9 mouse cellular contexts compared by ENCODE assay signal in the genomic region with DNA sequence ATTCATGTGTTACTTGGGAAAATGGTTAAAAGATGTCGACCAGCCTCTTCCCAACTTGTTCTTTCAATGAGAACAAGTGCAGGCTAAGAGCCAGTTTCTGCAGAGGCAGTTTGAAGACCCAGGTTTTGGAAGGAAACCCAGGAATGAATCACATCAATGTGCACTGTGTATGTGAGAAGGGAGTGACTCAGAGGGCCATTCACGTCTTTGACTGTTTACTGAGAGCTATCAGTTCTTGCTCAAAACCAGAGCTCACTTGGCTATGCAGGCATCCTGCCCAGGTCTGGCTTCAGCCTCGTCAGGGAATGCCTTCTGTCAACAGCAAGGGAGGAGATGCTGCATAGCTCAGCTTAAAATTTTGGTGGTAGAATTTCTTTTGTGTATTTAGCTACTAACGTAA. TPM values are rescaled to one million over a fixed set of nuclear protein-coding genes. Genes with fewer than 3 reads are reported as not detected.
DNase-seq lines count a peak whose midpoint lies in the region; ATAC-seq lines count a peak whose summit lies in the region.
"Had no signal": no experiment of that assay in that cellular context is flagged by ENCODE, and none has a peak within 500 bp of the region (broad histone marks: within the 10 kb centered on the region; RNA-seq: fewer than 3 reads in every experiment).

No protein-coding gene starts in this region.

- H3K9ac ChIP-seq in heart, embryonic 14.5 days (ENCODE audit: low read length): no peak overlapping the region
- no peak overlapping the region for H3K9ac ChIP-seq in stomach, embryonic 14.5 days (replicated peaks; ENCODE audit: low read depth, low read length)
- no peak overlapping the region for H3K9ac ChIP-seq in kidney, embryonic 15.5 days
- H3K9ac ChIP-seq: midbrain, embryonic 12.5 days had no signal

- H3K27ac ChIP-seq in heart, embryonic 14.5 days (replicated peaks in 1 of 2; ENCODE audit: control insufficient read depth in 1 of 2, insufficient read depth in 1 of 2, low read depth in 2 of 2, low read length in 2 of 2): peak overlapping the region; percentile 79 to 87
- H3K27ac ChIP-seq in stomach, embryonic 14.5 days (ENCODE audit: low read length): no peak overlapping the region; the same call in 1 of the 2 replicates
- H3K27ac ChIP-seq in kidney, embryonic 15.5 days: no peak overlapping the region
- H3K27ac ChIP-seq: midbrain, embryonic 12.5 days had no signal

- H3K4me2 ChIP-seq in heart, embryonic 14.5 days (ENCODE audit: low read length): no peak overlapping the region
- H3K4me2 ChIP-seq in stomach, embryonic 14.5 days (replicated peaks; ENCODE audit: low read depth, low read length): no peak overlapping the region
- H3K4me2 ChIP-seq in kidney, embryonic 15.5 days: no peak overlapping the region
- H3K4me2 ChIP-seq: midbrain, embryonic 12.5 days had no signal

- H3K4me1 ChIP-seq in heart, embryonic 14.5 days (ENCODE audit: control insufficient read depth in 2 of 2, insufficient read depth in 2 of 2, low read length in 2 of 2): peaks cover 19 to 22% of the 10 kb centered on the region in 2 experiments
- peaks cover 7% of the 10 kb centered on the region; the same call in 1 of the 2 replicates for H3K4me1 ChIP-seq in stomach, embryonic 14.5 days (ENCODE audit: control insufficient read depth, insufficient read depth, low read length)
- H3K4me1 ChIP-seq in kidney, embryonic 15.5 days: peaks cover 13% of the 10 kb centered on the region

- intact Hi-C loops in left cerebral cortex, postnatal 36 days (cut with DNase I): no loop called here

- peak; percentile 96 for ATAC-seq in frontal cortex, adult (ENCODE audit: low TSS enrichment)
- peak; percentile 59; the same call in 1 of the 2 replicates for ATAC-seq in heart, embryonic 14.5 days (ENCODE audit: insufficient number of reproducible peaks, insufficient read depth, low FRiP score, low read depth)
- peak; percentile 58; the same call in 1 of the 2 replicates for ATAC-seq in stomach, embryonic 14.5 days (ENCODE audit: insufficient number of reproducible peaks, insufficient read depth, low FRiP score, low read depth)
- no peak for ATAC-seq in kidney, embryonic 15.5 days (replicated peaks; ENCODE audit: low FRiP score)

- H3K4me3 ChIP-seq in heart, embryonic 14.5 days (ENCODE audit: control insufficient read depth in 1 of 2, insufficient read depth in 1 of 2, low read depth in 1 of 2, low read length in 2 of 2): no peak overlapping the region
- no peak overlapping the region for H3K4me3 ChIP-seq in stomach, embryonic 14.5 days (ENCODE audit: low read depth, low read length)
- H3K4me3 ChIP-seq in kidney, embryonic 15.5 days (replicated peaks): no peak overlapping the region
- H3K4me3 ChIP-seq: midbrain, embryonic 12.5 days had no signal

- H3K27me3 ChIP-seq in heart, embryonic 14.5 days (ENCODE audit: control insufficient read depth, insufficient read depth, low read length): no peaks in the 10 kb centered on the region
- no peaks in the 10 kb centered on the region for H3K27me3 ChIP-seq in stomach, embryonic 14.5 days (ENCODE audit: control insufficient read depth, insufficient read depth, low read length)
- no peaks in the 10 kb centered on the region for H3K27me3 ChIP-seq in kidney, embryonic 15.5 days
- H3K27me3 ChIP-seq: midbrain, embryonic 12.5 days had no signal

- WGBS in heart, embryonic 14.5 days: 35% methylated on average over 4 of the region's 4 CpGs
- 41% methylated on average over 4 of the region's 4 CpGs for WGBS in stomach, embryonic 14.5 days
- WGBS in kidney, embryonic 15.5 days: 64% methylated on average over 4 of the region's 4 CpGs

- H3K36me3 ChIP-seq in heart, embryonic 14.5 days (ENCODE audit: control insufficient read depth, insufficient read depth, low read length): peaks cover 7% of the 10 kb centered on the region; the same call in 1 of the 2 replicates
- H3K36me3 ChIP-seq in stomach, embryonic 14.5 days (ENCODE audit: control insufficient read depth, insufficient read depth, low read length): no peaks in the 10 kb centered on the region
- H3K36me3 ChIP-seq in kidney, embryonic 15.5 days: no peaks in the 10 kb centered on the region
- H3K36me3 ChIP-seq: midbrain, embryonic 12.5 days had no signal

- DNase-seq in frontal cortex, postnatal 25 days (ENCODE audit: low spot score in 2 of 2): no peak
- DNase-seq in brain, adult 2 months (ENCODE audit: low read depth, low spot score): peak; percentile 94
- DNase-seq in left cerebral cortex, postnatal 36 days (ENCODE audit: low spot score in 2 of 2): peak; percentile 61 to 79
- no peak for DNase-seq in natural killer cell, adult 2 months (ENCODE audit: low spot score in 2 of 2)

- H3K9me3 ChIP-seq in heart, embryonic 14.5 days (ENCODE audit: control insufficient read depth, low read length): no peaks in the 10 kb centered on the region
- H3K9me3 ChIP-seq in stomach, embryonic 14.5 days (ENCODE audit: control insufficient read depth, low read depth, low read length): no peaks in the 10 kb centered on the region
- no peaks in the 10 kb centered on the region for H3K9me3 ChIP-seq in kidney, embryonic 15.5 days (replicated peaks)
- H3K9me3 ChIP-seq: midbrain, embryonic 12.5 days had no signal

RNA-seq across cellular contexts. Expression of gene P4ha3, which starts 17.0 kb away (rescaled TPM):
- polyA plus RNA-seq in heart, embryonic 14.5 days (2014; fragmentation: Nextera tagmentation; extraction: Ambion mirVana): 13.7 and 15.7 TPM in 2 replicates
- 1 to 10 TPM; 5.4 to 5.9 TPM for total RNA-seq in left cerebral cortex, postnatal 36 days (2021)
- 8.7 and 10.0 TPM in 2 replicates for polyA plus RNA-seq in stomach, embryonic 14.5 days (2014; fragmentation: Nextera tagmentation; extraction: Ambion mirVana)
- polyA plus RNA-seq in kidney, embryonic 15.5 days (2015; fragmentation: Nextera tagmentation; extraction: Ambion mirVana): 7.7 TPM in 2 replicates

Comparison
In these comparisons a context has a peak if more than half of its experiments do, and no peak if none do; other contexts are left out.
1. DNase-seq: peak in brain, adult 2 months (single experiment) and left cerebral cortex, postnatal 36 days (2 of 2); none in frontal cortex, postnatal 25 days (0 of 2) and natural killer cell, adult 2 months (0 of 2).
2. H3K27ac ChIP-seq: peak in heart, embryonic 14.5 days (2 of 2); none in stomach, embryonic 14.5 days (single experiment) and kidney, embryonic 15.5 days (single experiment).